Mouse (Mus musculus): Measurements from ENCODE around the gene Dusp2.

The Dusp2 gene

GRCm38 (mm10) chr2:127367126-127367820, 31.3 kb downstream of the Dusp2 start:
- DNase-seq (ENCODE audit: low read depth, low spot score), result no peak

DNA sequence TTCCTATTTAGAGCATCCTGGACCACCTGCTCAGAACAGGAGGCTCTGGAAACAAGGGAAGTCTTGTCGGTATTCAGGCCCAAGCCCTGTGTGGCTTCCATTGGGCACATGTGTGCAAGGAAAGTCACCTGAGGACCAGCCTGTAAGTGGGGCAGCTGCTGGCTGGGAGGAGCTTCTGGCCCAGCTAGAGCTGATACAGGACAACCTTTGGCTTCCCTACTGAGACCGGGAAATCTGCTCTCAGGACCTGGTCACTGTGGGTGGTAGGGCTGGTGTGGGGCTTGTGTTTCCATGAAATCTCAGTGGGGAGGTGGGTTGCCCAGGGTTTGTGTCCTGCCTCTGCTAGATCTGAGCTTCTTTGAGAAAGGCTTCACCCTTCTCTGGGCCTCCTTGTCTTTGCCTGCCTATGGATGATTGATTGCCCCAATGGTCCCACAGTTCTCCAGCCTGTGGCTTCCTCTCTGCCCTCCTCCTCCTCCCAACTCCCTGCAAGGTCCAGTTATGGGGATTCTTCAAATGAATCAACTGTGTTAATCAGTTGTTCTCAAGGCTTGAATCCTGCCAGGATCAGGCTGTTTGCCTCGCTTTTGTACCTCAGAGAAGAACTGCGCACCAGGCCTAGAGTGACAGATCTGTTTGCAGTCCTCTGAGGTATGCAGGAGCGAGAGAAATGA, 33.9 kb downstream of the Dusp2 start:
- DNase-seq (ENCODE audit: low read depth, low spot score), result no peak

DNA sequence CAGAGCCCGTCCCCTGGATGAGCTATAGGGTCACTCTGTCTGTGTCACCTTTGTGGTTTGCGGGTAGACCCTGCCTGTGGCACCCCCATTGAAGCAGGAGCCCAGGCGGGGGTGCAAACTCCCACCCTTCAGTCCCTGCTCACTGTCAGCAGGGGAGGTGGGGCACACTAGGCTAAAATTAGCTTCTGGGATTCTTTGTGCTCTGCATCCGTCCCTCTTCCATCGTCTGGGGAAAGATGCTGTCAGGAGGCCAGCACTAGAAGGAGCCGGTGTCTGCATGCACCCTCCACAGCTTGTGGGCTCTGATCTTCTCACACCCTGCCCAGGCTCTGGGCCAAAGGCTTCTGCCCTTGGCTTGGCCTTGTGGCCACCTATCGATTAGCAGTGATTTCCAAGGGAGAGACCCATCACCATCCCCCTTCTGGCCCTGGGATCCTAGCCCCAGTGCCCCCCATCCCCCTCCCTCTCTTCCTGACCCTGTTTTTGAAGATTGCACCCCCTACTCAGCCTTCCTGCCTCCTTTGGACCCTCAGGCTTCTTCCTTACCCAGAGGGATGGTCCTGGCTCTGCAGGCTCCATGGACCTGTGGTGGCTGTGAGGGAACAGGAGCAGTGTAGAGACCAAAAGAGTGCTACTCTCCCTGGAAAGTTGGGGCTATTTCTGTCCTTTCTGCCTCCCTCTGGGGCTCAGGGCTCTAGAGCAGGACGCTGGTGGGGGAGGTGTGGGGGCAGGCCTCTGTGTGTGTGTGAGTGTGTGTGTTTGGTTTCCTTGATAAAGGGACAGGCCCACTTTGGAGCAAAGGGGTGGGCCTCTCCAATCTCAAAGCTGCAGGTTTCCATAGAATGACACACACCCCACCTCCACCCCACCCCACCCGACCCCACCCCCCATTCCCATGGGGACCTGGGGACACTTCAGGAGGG, 34.9 kb downstream of the Dusp2 start:
- DNase-seq (ENCODE audit: low read depth, low spot score), result no peak

DNA sequence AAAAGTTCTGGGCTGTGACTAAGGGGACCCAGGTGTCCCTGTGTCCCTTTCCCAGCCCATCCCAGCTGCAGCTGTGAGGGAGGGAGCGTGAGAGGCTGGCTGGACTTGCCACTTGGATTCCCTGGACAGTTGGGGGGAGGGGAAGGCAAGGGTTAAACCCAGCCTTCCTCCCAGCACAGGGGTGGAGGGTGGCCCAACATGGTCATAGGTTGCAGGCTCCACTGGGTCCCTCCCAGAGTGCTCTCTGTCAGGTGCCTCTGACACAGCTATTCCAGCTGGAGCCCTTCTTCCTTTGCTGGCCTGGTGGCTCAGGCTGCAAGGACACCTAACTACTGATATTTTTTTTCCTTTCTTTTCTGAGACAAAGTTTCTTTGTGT, 35.5 kb downstream of the Dusp2 start:
- no peak for DNase-seq (ENCODE audit: low read depth, low spot score)

GRCm38 (mm10) chr2:127372082-127372481, 36.1 kb downstream of the Dusp2 start:
- DNase-seq (ENCODE audit: low read depth, low spot score), result no peak

DNA sequence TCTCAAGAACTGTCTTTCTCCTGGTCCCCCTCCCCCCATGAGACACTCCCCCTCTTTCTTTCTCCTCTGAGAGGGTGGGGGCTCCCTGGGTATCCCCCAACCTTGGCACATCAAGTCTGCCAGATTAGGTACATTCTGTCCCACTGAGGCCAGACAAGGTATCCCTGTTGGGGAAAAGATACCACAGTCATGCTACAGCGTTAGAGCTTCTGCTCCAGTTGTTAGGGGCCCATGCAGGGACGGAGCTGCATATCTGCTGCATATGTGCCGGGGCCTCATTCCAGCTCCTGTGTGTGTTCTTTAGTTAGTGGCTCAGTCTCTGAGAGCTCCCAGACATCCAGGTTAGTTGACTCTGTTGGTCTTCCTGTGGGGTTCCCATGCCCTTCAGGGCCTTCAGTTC, 38.2 kb downstream of the Dusp2 start:
- DNase-seq (ENCODE audit: low read depth, low spot score), result no peak

DNA sequence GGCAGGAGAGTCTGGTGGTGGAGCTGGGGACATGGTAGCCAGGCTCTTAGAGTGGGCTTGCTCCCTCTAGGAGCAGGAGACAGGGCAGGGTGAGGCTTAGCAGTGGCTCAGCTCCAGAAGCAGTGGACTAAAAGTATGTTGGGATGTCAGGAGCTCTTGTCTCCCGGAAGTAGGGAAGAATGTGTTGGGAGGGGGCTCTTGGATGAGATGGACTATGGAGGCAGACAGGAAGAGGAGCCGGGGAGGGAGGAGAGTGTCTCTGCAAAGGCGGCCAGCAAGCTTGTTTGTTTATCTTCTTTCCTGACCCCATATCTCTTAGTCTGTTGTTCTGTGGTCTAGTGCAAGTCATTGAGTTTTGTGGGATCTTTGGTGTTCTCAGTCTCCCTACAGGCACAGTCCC, 39.1 kb downstream of the Dusp2 start:
- no peak for DNase-seq (ENCODE audit: low read depth, low spot score)

DNA sequence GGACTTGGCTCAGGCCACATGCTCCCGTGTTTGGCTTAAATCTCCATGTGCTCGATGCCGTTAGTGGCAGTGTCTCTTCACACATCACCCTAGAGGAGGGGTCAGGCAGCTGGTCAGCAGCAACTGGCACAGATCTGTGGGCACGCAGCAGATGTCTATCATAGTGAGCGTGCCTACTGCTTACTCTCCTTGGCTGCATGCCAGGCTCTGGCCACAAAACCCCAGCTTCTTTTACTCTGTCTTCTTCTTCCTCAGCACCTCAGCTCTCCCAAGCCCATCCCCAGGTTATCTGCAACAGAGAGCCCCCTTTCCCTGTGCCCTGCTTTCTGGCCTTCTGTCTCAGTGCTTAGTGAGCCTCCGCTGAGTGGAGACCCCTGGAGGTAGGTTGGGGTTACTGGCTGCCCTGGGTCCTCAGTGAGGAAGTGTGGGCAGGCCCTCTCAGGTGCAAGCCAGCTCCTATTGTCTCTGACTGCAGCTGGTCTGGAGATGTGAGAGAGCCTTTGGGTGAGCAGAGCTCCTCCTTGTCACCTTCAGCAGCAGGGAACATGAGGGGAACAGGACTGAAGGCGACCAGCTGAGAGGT, 39.9 kb downstream of the Dusp2 start:
- no peak for DNase-seq (ENCODE audit: low read depth, low spot score)

- DNase-seq (ENCODE audit: low read depth, low spot score), result no peak
These were observed 40.6 kb downstream of the Dusp2 start for GRCm38 (mm10) chr2:127376423-127377051.

DNA sequence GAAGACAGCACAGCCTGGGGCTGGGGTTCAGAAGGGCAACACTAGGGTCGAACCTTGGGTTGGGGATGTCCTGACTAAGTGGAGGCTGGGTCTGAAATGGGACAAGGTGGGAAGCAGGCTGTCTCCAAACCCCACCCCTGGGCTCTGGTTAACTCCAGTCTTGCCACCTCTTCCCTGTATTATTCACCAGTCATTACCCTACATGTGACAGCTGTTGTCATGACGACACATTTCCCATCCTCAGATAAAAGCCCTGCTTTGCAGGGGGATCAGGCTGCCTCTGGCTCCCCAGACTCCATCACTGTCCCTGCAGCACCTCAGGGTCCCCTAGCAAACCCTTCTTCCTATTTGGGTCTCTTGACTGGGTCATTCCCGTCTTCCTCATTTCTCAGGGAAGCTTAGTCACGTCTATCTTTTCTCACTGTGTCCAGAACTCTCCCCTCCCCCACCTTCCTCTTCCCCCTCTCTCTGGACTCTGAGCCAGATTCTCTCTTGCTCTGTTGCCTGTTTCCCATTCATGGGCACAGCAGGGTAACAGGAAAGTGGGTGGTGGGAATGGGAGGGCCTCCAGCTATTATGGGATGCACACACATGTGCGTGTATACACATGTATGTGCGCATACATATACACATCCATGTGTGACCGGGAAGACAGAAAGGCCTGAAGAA, 42.1 kb downstream of the Dusp2 start:
- DNase-seq (ENCODE audit: low read depth, low spot score), result no peak

GRCm38 (mm10) chr2:127378611-127378990, 42.6 kb downstream of the Dusp2 start:
- no peak for DNase-seq (ENCODE audit: low read depth, low spot score)

GRCm38 (mm10) chr2:127379250-127379649, 43.3 kb downstream of the Dusp2 start:
- no peak for DNase-seq (ENCODE audit: low read depth, low spot score)

DNA sequence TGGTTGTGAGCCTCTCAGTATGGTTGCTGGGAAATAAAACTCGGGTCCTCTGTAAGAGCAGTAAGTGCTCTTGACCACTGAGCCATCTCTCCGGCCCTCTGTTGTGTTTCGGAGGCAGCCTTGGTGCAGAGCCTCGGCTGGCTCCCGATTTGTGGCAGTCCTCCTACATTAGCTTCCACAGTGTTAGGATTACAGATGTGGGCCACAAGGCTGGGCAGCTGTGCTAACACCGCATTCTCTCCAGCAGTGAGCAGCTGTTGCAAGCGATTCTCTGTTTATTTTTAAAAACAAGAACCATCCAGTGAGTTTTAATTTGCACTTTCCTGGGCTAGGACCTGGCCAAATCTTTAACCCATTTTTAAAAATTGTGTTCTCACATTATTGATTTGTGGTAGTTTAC, 47.9 kb downstream of the Dusp2 start:
- DNase-seq (ENCODE audit: low read depth, low spot score), result no peak

GRCm38 (mm10) chr2:127387521-127387920, 51.6 kb downstream of the Dusp2 start:
- DNase-seq (ENCODE audit: low read depth, low spot score), result no peak
